Mouse (Mus musculus) limb, embryonic 12.5 days (tissue): ENCODE results near the gene Akna. TPM values are rescaled to one million over a fixed set of nuclear protein-coding genes. Genes with fewer than 3 reads are reported as not detected.
A peak's percentile ranks its signal among the peaks of the same experiment; 100 is the strongest.

ENCODE experiments used
- ATAC-seq: fragments of 200-750 bp; cut with Nextera tagmentation; 2 replicates; pipeline ENCODE4 v1.8.0; 2017; ENCODE audit warnings: low read depth, moderate TSS enrichment; ENCODE audit not compliant: insufficient number of reproducible peaks, insufficient read depth, low FRiP score, low TSS enrichment
- H3K27ac ChIP-seq: fragments of 300-500 bp; sonication (generic); 2 replicates; pipeline ENCODE4 v1.5.1; 2016; ENCODE audit warnings: mild to moderate bottlenecking, moderate library complexity
- H3K27me3 ChIP-seq: fragments of 300-500 bp; sonication (generic); 2 replicates; pipeline ENCODE4 v1.6.1; 2016; ENCODE audit warnings: mild to moderate bottlenecking, moderate library complexity
- H3K36me3 ChIP-seq: fragments of 300-500 bp; sonication (generic); 2 replicates; pipeline ENCODE4 v1.6.1; 2016; ENCODE audit warnings: mild to moderate bottlenecking, moderate library complexity
- H3K4me1 ChIP-seq: fragments of 300-500 bp; sonication (generic); replicated peaks from 2 replicates; pipeline ENCODE4 v1.6.1; 2016
- H3K4me2 ChIP-seq: fragments of 300-500 bp; sonication (generic); 2 replicates; pipeline ENCODE4 v1.6.1; 2016; ENCODE audit warnings: mild to moderate bottlenecking, moderate library complexity
- H3K4me3 ChIP-seq: fragments of 300-500 bp; sonication (generic); replicated peaks from 2 replicates; pipeline ENCODE4 v1.5.1; 2016; ENCODE audit warnings: mild to moderate bottlenecking
- H3K9ac ChIP-seq: fragments of 300-500 bp; sonication (generic); replicated peaks from 2 replicates; pipeline ENCODE4 v1.6.1; 2016; ENCODE audit warnings: mild to moderate bottlenecking, moderate library complexity
- H3K9me3 ChIP-seq: fragments of 300-500 bp; sonication (generic); 2 replicates; pipeline ENCODE4 v1.6.1; 2016; ENCODE audit warnings: mild to moderate bottlenecking, moderate library complexity
- WGBS: fragments of 180-500 bp; shearing (Covaris S2); methylation state at CpG from one replicate; pipeline ENCODE4 v1.1.7; 2016; 5-methylcytosine and 5-hydroxymethylcytosine counted together
- polyA plus RNA-seq: library from polyadenylated mRNA; unstranded; fragments of >200 nt; fragmentation: Nextera tagmentation; extraction: Ambion mirVana; gene quantifications from 2 replicates; pipeline ENCODE4 v1.2.1, GENCODE M21; 2016

The Akna gene
- polyA plus RNA-seq, 1 experiment from 2014 or later, result 10.0 TPM

DNA sequence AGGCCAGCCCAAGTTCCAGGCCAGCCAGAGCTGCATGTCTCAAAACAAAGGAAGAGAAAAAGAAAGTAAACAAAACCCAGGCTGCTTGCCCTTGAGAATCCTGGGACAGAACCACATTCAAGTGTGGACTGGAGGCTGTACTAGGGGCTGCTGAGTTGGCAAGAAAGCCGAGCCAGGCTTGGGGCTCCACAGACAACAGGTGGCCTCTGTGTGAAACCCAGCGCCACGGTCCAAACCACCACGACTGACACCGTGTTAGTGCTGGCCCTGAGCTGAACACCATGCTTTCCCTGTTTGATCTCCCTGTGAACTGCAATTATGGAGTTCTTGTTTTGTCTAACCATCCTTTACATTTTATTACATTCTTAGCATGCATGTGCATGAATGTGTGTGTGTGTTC is 27.9 kb upstream of the Akna start:
- H3K36me3 ChIP-seq, result peaks cover 44% of the 10 kb centered on the region
- ATAC-seq, result no peak
- H3K27me3 ChIP-seq, result no peaks in the 10 kb centered on the region
- WGBS, result 79% methylated on average over 5 of the region's 5 CpGs
- H3K4me2 ChIP-seq, result no peak overlapping the region
- no peak overlapping the region for H3K4me3 ChIP-seq
- H3K9me3 ChIP-seq, result no peaks in the 10 kb centered on the region
- H3K4me1 ChIP-seq, result peaks cover 19% of the 10 kb centered on the region
- H3K9ac ChIP-seq, result no peak overlapping the region
- H3K27ac ChIP-seq, result 0 out of 2 replicates have a peak overlapping the region, but pooled peaks have one; percentile 13

DNA sequence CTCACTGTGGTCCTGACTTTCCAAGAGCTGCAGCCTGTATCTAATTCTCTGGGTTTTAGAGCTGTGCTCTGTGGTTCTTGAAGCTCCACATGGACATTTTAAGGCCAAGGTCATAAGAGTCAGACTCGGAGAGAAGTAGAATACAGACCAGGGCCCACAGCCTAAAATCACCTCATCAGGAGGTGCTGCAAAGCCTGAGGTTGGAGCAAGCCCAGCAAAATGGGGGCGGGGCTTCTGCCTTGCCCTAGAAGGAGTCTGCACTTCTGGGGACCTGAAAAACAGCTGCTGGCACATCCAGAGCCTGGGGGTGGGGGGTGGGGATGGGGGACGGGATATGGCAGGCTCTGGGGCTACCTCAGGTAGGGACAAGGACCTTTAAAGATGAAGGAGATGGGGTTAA is 27.2 kb upstream of the Akna start:
- no peaks in the 10 kb centered on the region for H3K9me3 ChIP-seq
- 34% methylated on average over 3 of the region's 3 CpGs for WGBS
- H3K4me1 ChIP-seq, result peaks cover 14% of the 10 kb centered on the region
- no peak overlapping the region for H3K4me3 ChIP-seq
- peaks cover 44% of the 10 kb centered on the region for H3K36me3 ChIP-seq
- no peak overlapping the region for H3K27ac ChIP-seq
- H3K9ac ChIP-seq, result no peak overlapping the region; the same call in 1 of the 2 replicates
- no peak for ATAC-seq
- no peak overlapping the region for H3K4me2 ChIP-seq
- no peaks in the 10 kb centered on the region for H3K27me3 ChIP-seq

DNA sequence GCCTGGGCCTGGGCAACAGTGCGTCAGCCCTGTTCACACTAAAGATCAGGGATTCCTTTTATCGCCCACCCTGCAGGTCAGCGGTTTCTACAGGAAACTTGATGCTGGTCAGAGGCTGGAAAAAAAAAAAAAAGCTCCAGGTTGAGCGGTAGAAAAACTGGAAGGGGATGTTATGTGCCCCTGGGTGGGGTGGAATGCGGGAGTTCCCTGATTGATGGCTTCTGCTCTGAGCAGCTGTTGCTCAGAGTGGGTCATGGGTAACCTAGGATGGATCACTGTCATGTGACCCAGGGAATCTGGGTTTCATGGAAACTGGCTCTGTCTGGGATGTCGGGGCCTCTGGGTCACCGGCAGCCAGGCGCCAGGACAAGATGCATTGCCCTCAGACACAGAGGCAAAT is 23.2 kb upstream of the Akna start:
- Histone ChIP-seq H3K4me1 (peaks cover 23% of the 10 kb centered on the region), H3K4me3 (no peak overlapping the region), H3K27me3 (no peaks in the 10 kb centered on the region), H3K9me3 (no peaks in the 10 kb centered on the region), H3K36me3 (peaks cover 22% of the 10 kb centered on the region; the same call in 1 of the 2 replicates), H3K4me2 (no peak overlapping the region), H3K27ac (no peak overlapping the region), H3K9ac (no peak overlapping the region)
- no peak for ATAC-seq
- 49% methylated on average over 8 of the region's 8 CpGs for WGBS

DNA sequence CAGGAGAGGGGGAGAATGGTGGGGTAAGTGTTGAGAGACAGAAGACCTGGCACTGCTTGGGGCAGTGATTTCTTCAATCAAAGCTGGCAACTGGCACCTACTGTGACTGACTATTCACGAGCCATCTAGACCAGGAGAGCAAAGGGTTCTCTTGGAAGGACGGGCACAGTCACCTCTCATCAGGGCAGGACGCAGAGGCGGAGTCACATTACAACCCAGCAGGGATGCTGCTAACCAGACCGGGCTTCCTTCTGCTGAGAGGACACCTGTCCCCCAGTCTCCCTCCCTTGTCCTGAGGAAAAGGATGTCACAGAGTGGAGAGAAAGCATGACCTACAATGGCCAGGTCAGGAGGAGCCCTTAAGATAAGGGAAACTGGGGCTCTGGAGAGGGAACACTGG is 20.7 kb upstream of the Akna start:
- H3K36me3 ChIP-seq, result peaks cover 18% of the 10 kb centered on the region; the same call in 1 of the 2 replicates
- no peaks in the 10 kb centered on the region for H3K9me3 ChIP-seq
- ATAC-seq, result no peak
- H3K4me1 ChIP-seq, result peaks cover 19% of the 10 kb centered on the region
- no peak overlapping the region for H3K4me2 ChIP-seq
- H3K27ac ChIP-seq, result no peak overlapping the region
- H3K4me3 ChIP-seq, result no peak overlapping the region
- no peak overlapping the region for H3K9ac ChIP-seq
- no peaks in the 10 kb centered on the region for H3K27me3 ChIP-seq
- 22% methylated on average over 5 of the region's 5 CpGs for WGBS

DNA sequence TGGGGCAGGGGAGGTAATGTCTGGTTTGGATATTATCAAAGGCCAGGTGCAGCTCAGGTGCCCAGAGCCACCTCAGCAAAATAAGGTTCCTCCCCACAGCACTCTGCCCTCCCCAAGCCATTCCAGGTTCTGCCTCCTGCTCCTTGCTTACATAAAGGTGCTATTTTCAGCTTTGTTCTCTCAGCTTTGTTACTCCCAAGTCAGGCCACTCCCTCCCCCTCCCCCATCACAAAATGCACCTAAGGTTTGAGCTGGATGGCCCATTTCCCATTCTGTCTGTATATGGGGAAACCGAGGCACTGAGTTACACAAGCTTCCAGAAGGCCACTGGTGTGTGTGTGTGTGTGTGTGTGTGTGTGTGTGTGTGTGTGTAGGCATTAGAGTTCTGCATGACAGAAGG is 20.1 kb upstream of the Akna start:
- no peaks in the 10 kb centered on the region for H3K27me3 ChIP-seq
- H3K36me3 ChIP-seq, result peaks cover 18% of the 10 kb centered on the region; the same call in 1 of the 2 replicates
- no peak overlapping the region for H3K4me2 ChIP-seq
- peaks cover 19% of the 10 kb centered on the region for H3K4me1 ChIP-seq
- ATAC-seq, result no peak
- H3K9me3 ChIP-seq, result no peaks in the 10 kb centered on the region
- H3K27ac ChIP-seq, result no peak overlapping the region
- 83% methylated on average over 1 of the region's 1 CpGs for whole genome bisulfite sequencing
- no peak overlapping the region for H3K4me3 ChIP-seq
- no peak overlapping the region for H3K9ac ChIP-seq

DNA sequence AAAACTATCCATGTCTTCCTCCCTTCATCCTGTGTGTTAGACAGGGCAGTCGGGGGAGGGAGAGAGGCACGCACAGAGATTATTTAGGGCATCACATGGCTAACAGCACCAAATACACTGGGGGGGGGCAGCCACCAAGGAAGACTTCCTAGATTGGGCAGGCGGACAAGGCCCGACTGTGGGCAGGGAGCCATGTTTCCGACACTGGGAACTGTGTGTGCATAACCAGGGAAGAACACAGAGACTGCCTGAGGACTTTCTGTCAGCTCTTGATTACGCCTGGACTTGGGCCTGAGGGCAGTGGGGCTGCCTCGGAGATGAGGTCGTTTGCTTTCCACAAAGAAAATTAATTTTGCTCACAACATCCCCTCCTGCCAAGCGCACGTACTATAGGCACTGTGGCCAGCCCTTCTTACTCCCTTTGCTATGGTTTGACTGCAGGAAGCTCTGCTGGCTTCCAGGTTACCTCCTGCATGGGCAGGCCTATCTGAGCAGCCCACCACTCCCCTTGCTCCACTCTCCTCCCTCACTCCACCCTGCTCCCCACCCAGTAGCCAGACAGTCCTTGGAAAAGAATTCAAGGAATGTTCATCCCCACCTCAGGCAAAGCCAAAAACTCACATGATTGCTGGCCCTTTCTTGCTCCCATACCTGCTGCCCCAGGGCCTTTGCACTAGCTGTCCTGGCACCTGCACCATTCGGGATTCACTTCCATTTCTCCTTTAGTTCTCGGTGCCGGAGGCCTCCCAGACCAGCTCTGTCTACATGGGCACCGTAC is 17.2 kb upstream of the Akna start:
- WGBS, result 71% methylated on average over 14 of the region's 14 CpGs
- H3K9ac ChIP-seq, result no peak overlapping the region
- no peak overlapping the region for H3K4me3 ChIP-seq
- no peaks in the 10 kb centered on the region for H3K9me3 ChIP-seq
- peaks cover 28% of the 10 kb centered on the region for H3K4me1 ChIP-seq
- no peak overlapping the region for H3K4me2 ChIP-seq
- H3K27me3 ChIP-seq, result no peaks in the 10 kb centered on the region
- H3K27ac ChIP-seq, result peak overlapping the region; percentile 24; the same call in 1 of the 2 replicates
- peaks cover 18% of the 10 kb centered on the region for H3K36me3 ChIP-seq
- ATAC-seq, result no peak

DNA sequence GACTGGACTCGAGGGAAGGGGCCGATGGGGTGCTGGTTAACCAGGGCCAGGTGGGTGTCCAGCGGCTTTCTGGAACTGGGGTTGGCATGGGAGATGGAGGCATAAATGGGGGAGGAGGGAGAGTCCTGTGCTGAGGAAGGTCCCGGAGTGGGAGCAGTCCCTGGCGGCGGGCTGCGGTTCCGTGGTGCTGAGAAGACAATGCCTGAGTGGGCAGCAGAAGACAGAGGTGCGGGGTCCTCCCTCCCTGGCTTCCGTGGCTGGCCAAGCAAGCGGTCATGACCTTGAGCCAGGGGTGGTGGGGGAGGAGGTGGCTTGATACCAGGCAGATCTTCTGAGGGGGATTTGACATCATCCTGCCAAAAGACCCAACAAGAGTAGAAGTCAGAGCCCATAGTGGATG is 15.1 kb upstream of the Akna start:
- Histone ChIP-seq H3K9ac (no peak overlapping the region), H3K27me3 (no peaks in the 10 kb centered on the region), H3K4me3 (no peak overlapping the region), H3K27ac (no peak overlapping the region), H3K4me2 (no peak overlapping the region), H3K4me1 (peaks cover 25% of the 10 kb centered on the region), H3K9me3 (no peaks in the 10 kb centered on the region), H3K36me3 (peaks cover 20% of the 10 kb centered on the region)
- 77% methylated on average over 11 of the region's 11 CpGs for WGBS
- ATAC-seq, result no peak

DNA sequence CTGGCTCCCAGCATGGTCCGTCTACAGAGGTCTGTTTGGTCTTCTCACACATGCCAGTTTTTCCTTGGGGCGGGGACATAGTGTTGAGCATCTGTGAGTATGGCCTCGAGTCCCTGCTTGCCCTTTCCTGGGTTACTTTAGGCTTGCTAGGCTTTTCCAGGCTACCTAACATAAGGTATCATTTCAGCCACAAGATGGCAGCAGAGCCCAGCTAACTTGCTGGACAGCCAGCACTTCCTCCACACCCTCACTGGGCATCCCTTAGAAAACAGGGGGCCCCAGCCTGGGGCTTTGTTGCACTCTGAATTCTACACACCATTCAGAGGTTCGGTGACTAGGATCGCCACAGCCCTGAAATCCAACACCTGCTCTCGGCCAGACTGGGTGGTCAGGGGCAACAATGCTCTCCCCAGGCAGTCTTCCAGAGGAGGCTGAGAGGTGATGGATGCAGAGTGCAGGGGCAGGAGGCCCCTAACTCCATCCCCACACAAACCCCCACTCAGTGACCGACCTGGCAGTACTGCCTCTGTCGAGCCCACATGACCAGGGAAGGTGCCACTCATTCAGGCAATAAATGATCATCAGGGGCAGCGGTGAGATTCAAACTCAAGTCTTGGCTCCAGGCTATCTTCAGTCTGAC is 14.3 kb upstream of the Akna start:
- Histone ChIP-seq H3K27me3 (no peaks in the 10 kb centered on the region), H3K4me1 (peaks cover 25% of the 10 kb centered on the region), H3K9me3 (no peaks in the 10 kb centered on the region), H3K36me3 (peaks cover 20% of the 10 kb centered on the region), H3K27ac (no peak overlapping the region), H3K9ac (no peak overlapping the region), H3K4me3 (no peak overlapping the region), H3K4me2 (no peak overlapping the region)
- WGBS, result 19% methylated on average over 9 of the region's 9 CpGs
- ATAC-seq, result peak; percentile 49

DNA sequence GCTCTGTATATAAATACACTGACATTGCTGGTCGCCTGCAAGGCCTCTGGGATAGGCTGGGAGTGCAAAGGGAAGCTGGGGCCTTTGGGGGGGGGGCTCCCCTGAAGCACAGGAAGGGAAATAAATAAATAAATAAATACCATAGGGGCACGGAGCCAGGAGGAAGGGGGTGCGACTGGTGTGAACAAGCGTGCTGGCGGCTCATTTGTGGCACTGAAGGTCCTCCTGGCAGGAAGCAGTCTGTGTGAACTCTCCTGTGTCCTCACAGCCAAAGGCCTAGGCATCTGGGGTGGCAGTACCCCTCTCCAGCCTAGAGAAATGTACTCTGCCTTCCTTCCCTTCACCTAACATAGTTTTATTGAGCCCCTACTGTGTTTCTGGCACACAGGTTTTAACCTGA is 11.8 kb upstream of the Akna start:
- Histone ChIP-seq H3K9ac (no peak overlapping the region), H3K9me3 (no peaks in the 10 kb centered on the region), H3K36me3 (peaks cover 17% of the 10 kb centered on the region), H3K4me3 (no peak overlapping the region), H3K27me3 (no peaks in the 10 kb centered on the region), H3K27ac (no peak overlapping the region), H3K4me1 (peaks cover 15% of the 10 kb centered on the region), H3K4me2 (no peak overlapping the region)
- ATAC-seq, result no peak
- WGBS, result 75% methylated on average over 5 of the region's 5 CpGs

DNA sequence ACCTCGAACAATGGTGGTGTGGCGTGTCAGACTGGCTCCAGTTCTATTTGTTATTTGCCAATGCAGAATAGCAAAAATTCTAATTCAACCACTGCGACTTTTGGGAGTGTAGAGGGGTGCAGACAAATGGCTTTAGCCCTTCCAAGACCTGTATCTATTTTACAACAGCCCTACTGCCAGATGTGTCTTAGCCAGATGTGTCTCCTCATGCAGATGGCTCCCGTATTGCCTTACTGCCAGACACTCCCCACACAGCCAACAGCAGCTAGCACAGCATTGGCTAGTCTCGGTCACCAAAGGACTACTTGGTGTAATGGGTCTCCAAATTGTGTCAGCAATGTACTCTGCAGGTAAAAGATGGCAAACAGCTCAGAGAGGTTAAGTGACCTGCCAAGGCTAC is 8.1 kb upstream of the Akna start:
- H3K4me2 ChIP-seq, result peak overlapping the region; percentile 96; the same call in 1 of the 2 replicates
- no peak for ATAC-seq
- H3K9ac ChIP-seq, result no peak overlapping the region

DNA sequence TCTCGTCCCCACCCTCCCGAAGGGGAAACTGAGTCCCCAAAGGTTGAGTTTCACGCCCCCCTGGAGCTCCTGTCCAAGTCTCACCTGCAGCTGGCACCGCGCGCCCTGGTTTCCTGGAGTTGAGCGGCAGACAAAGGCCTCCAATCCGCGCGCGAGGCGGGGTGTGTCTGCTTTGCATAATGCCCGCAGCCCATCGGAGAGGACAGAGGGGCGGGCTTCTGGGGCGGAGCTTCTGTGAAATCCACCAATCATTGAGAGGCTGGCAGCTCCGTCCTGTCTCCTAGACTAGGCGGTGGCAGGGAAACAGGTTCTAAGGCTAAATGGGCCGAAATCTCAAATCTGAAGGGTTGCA is 7.4 kb upstream of the Akna start:
- peak overlapping the region; percentile 61 for H3K4me3 ChIP-seq
- no peaks in the 10 kb centered on the region for H3K27me3 ChIP-seq
- H3K36me3 ChIP-seq, result peaks cover 9% of the 10 kb centered on the region
- peak overlapping the region; percentile 53 for H3K9ac ChIP-seq
- H3K4me2 ChIP-seq, result peak overlapping the region; percentile 96
- peaks cover 21% of the 10 kb centered on the region for H3K4me1 ChIP-seq
- WGBS, result under 1% methylated on average over 19 of the region's 19 CpGs
- peak; percentile 84 for ATAC-seq
- peak overlapping the region; percentile 76; the same call in 1 of the 2 replicates for H3K27ac ChIP-seq
- H3K9me3 ChIP-seq, result no peaks in the 10 kb centered on the region

More for the DNA sequence above, 8.1 kb upstream of the Akna start:
- no peaks in the 10 kb centered on the region for H3K9me3 ChIP-seq
- H3K27ac ChIP-seq, result 0 out of 2 replicates have a peak overlapping the region, but pooled peaks have one; percentile 7
- H3K27me3 ChIP-seq, result no peaks in the 10 kb centered on the region
- H3K4me3 ChIP-seq, result no peak overlapping the region
- peaks cover 19% of the 10 kb centered on the region for H3K4me1 ChIP-seq
- H3K36me3 ChIP-seq, result peaks cover 15% of the 10 kb centered on the region
- 51% methylated on average over 5 of the region's 5 CpGs for WGBS
